Mouse (Mus musculus) G1E (cell line): ENCODE data around the gene Mon1a. TPM values are rescaled to one million over a fixed set of nuclear protein-coding genes. Genes with fewer than 3 reads are reported as not detected.

Experiments
- ATAC-seq: 2 replicates; pipeline ENCODE4 v1.8.0; 2016; ENCODE audit warnings: mild to moderate bottlenecking; ENCODE audit not compliant: insufficient number of reproducible peaks, poor library complexity, low FRiP score, severe bottlenecking; ENCODE audit errors: extremely low read depth
- DNase-seq: peaks from one replicate; pipeline ENCODE4 v3.0.0; 2012; ENCODE audit warnings: low spot score
- H3K27me3 ChIP-seq: 2 replicates; pipeline ENCODE4 v1.6.1; 2012; ENCODE audit warnings: mild to moderate bottlenecking, low read length, inconsistent platforms; ENCODE audit not compliant: insufficient read depth
- H3K36me3 ChIP-seq: replicated peaks from 2 replicates; pipeline ENCODE3; 2012; ENCODE audit warnings: mild to moderate bottlenecking, inconsistent platforms
- H3K4me1 ChIP-seq: 2 replicates; pipeline ENCODE4 v1.6.1; 2012; ENCODE audit warnings: low read depth, low read length, inconsistent platforms, mixed read lengths; ENCODE audit not compliant: insufficient read depth
- H3K4me3 ChIP-seq: 2 replicates; pipeline ENCODE4 v1.5.1; 2012; ENCODE audit warnings: low read depth, mild to moderate bottlenecking, inconsistent platforms, low read length, moderate library complexity, mixed read lengths
- H3K9me3 ChIP-seq: replicated peaks from 2 replicates; pipeline ENCODE4 v1.6.1; 2012; ENCODE audit warnings: inconsistent platforms
- CTCF ChIP-seq: IDR thresholded peaks from 2 replicates; pipeline ENCODE4 v1.5.1; 2012; ENCODE audit warnings: low read depth, low read length, inconsistent platforms, mixed read lengths
- GATA1 ChIP-seq: IDR thresholded peaks from 2 replicates; pipeline ENCODE4 v1.6.1; 2012; ENCODE audit warnings: borderline replicate concordance, low read length, inconsistent platforms, mixed read lengths
- GATA2 ChIP-seq: IDR thresholded peaks from 2 replicates; pipeline ENCODE4 v1.6.1; 2012; ENCODE audit warnings: low read depth, low read length, inconsistent platforms, borderline replicate concordance
- POLR2AphosphoS5 ChIP-seq: IDR thresholded peaks from 2 replicates; pipeline ENCODE4 v1.6.1; 2012; ENCODE audit warnings: low read depth, low read length, inconsistent platforms; ENCODE audit not compliant: insufficient replicate concordance
- TAL1 ChIP-seq: conservative IDR thresholded peaks from 2 replicates; pipeline ENCODE4 v1.6.1; 2012; ENCODE audit warnings: low read depth, low read length, inconsistent platforms, mixed read lengths
- polyA plus RNA-seq: library from polyadenylated mRNA; stranded (reverse); fragments of >175 nt; gene quantifications from 2 replicates; pipeline ENCODE4 v1.2.3, GENCODE M21; 2012
- total RNA-seq, 2 experiments: library from RNA; stranded (forward) in 1 of 2; stranded (reverse) in 1 of 2; fragments of 200-1000 nt in 1 of 2; fragments of >200 nt in 1 of 2; fragmentation: Nextera tagmentation in 1 of 2; gene quantifications; 2 replicates each; pipeline ENCODE4 v1.2.3; 2014 to 2017

Gene Mon1a
- total RNA-seq (2014; fragmentation: Nextera tagmentation) (2.0 and 3.1 TPM in 2 replicates), total RNA-seq (2017) (12.8 and 14.3 TPM in 2 replicates), polyA plus RNA-seq (12.8 and 13.6 TPM in 2 replicates)

GRCm38 (mm10) chr9:107887804-107888266 is at the start of gene Mon1a:
Mon1a (plus strand) TSS chr9:107888151.
- peaks cover 27% of the 10 kb centered on the region for H3K4me1 ChIP-seq
- DNase-seq (peak; percentile 88), ATAC-seq (peak; percentile 85)
- H3K4me3 ChIP-seq: peak within 1 kb of the TSS; percentile 85
- H3K27me3 ChIP-seq: peaks cover 10% of the 10 kb centered on the region; the same call in 1 of the 2 replicates
- H3K9me3 ChIP-seq: no peaks in the 10 kb centered on the region
- TF ChIP-seq GATA1 (no peak), GATA2 (no peak), CTCF (no peak), POLR2AphosphoS5 (no peak), TAL1 (no peak)
- peaks cover 22% of the 10 kb centered on the region for H3K36me3 ChIP-seq

- Histone ChIP-seq H3K36me3 (peaks cover 59% of the 10 kb centered on the region), H3K4me3 (no peak overlapping the region), H3K9me3 (no peaks in the 10 kb centered on the region), H3K27me3 (no peaks in the 10 kb centered on the region), H3K4me1 (no peaks in the 10 kb centered on the region)
- ATAC-seq (no peak), DNase-seq (no peak)
- TF ChIP-seq TAL1: no peak
Measured at GRCm38 (mm10) chr9:107838869-107839268, 49.1 kb upstream of the Mon1a start.

DNA sequence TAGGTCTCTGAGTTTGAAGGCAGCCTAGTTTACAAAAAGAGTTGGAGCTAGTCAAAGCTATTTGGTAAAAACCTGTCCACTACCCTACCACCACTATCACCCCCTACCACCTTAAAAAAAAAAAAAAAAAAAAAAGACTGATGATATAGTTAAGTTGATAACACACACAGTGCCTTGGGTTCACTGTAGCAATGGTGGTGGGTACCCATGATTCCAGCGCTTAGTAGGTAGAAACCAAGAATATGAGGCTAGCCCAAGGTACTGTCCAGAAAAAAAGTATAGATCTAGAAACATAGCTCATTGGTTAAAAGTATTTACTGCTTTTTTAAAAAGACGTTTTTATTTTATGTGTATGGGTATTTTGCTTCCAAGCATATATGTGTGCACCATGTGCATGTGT is 45.2 kb upstream of the Mon1a start:
- DNase-seq: no peak
- no peak for ATAC-seq
- no peaks in the 10 kb centered on the region for H3K9me3 ChIP-seq
- no peaks in the 10 kb centered on the region for H3K27me3 ChIP-seq
- no peak overlapping the region for H3K4me3 ChIP-seq
- peaks cover 58% of the 10 kb centered on the region for H3K36me3 ChIP-seq
- TF ChIP-seq GATA2 (no peak), POLR2AphosphoS5 (no peak), TAL1 (no peak), CTCF (no peak), GATA1 (no peak)
- H3K4me1 ChIP-seq: no peaks in the 10 kb centered on the region

DNA sequence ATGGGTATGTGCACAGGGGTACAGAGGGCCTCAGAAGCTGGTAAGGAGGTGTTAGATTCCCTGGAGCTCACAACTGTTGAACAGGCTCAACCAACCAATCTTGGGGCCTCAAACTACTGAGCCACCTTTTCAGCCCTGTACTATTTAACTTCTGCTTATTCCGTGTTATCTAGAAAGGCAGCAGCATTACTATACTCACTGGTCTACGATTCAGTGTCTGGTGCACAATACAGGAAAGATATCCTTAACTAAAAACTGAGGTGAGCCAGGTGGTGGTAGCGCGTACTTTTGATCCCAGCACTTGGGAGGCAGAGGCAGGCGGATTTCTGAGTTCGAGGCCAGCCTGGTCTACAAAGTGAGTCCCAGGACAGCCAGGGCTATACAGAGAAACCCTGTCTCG is 39.0 kb upstream of the Mon1a start:
- TF ChIP-seq POLR2AphosphoS5: no peak
- TF ChIP-seq GATA1: no peak
- no peak for TF ChIP-seq GATA2
- no peak for TF ChIP-seq TAL1
- TF ChIP-seq CTCF: no peak
- Histone ChIP-seq H3K36me3 (peaks cover 58% of the 10 kb centered on the region), H3K27me3 (no peaks in the 10 kb centered on the region), H3K4me3 (no peak overlapping the region), H3K9me3 (no peaks in the 10 kb centered on the region), H3K4me1 (no peaks in the 10 kb centered on the region)
- DNase-seq (no peak), ATAC-seq (no peak)

DNA sequence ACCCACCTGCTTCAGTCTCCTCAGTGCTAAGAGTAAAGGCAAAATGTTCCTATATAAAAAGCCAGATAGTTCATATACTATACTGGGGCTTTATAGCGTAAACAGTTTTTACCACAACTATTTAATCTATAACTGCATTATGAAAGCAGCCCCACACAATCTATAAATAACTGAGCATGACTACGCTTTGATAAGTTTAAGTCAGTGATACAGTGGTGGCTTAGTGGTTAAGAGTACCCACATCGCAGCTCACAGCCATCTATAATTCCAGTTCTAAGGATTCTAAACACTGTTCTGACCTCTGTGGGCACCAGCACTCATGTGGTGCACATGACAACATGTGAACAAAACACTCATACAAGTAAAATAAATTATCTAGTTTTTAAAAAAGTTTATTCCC is 29.6 kb upstream of the Mon1a start:
- Histone ChIP-seq H3K36me3 (peaks cover 56% of the 10 kb centered on the region), H3K9me3 (no peaks in the 10 kb centered on the region), H3K4me1 (peaks cover 3% of the 10 kb centered on the region; the same call in 1 of the 2 replicates), H3K27me3 (no peaks in the 10 kb centered on the region), H3K4me3 (no peak overlapping the region)
- ATAC-seq: no peak
- TF ChIP-seq CTCF (no peak), TAL1 (no peak), POLR2AphosphoS5 (no peak), GATA1 (no peak), GATA2 (no peak)
- DNase-seq: no peak

DNA sequence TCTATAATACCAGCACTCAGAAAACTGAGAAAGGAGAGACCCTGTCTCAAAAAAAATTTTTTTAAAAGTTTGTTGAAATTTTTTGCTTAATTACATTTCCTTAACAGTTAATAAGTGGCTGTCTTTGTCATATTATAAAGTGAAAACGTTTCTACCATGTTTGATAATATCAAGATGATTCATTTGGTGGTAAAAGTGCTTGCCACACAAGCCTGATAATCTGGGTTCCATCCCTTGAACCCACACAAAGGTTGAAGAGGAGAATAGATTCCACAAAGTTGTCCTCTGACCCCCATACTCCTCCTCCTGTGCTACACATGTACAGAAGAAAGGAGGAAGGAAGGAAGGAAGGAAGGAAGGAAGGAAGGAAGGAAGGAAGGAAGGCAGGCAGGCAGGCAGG is 23.5 kb upstream of the Mon1a start:
- H3K4me3 ChIP-seq: no peak overlapping the region
- H3K9me3 ChIP-seq: no peaks in the 10 kb centered on the region
- no peak for DNase-seq
- H3K4me1 ChIP-seq: peaks cover 6% of the 10 kb centered on the region; the same call in 1 of the 2 replicates
- peaks cover 48% of the 10 kb centered on the region for H3K36me3 ChIP-seq
- no peaks in the 10 kb centered on the region for H3K27me3 ChIP-seq
- no peak for ATAC-seq
- TF ChIP-seq POLR2AphosphoS5 (no peak), GATA1 (no peak), CTCF (no peak), TAL1 (no peak), GATA2 (no peak)

DNA sequence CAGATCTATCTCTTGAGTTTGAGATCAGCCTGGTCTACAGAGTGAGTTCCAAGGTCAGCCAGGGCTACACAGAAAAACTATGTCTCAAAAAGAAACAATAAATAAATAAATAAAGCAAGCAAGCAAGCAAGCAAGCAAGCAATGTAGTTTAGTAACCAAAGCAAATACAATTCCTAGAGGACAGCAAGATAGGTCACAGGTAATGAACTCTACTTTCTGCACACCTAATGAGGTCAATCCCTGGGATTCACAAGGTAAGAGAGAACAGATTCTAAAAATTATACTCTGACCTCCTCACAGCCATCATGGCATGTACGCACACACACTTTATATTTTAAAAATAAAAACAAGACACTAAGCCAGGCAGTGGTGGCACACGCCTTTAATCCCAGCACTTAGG is 21.9 kb upstream of the Mon1a start:
- no peak for ATAC-seq
- no peaks in the 10 kb centered on the region for H3K27me3 ChIP-seq
- H3K9me3 ChIP-seq: no peaks in the 10 kb centered on the region
- H3K4me3 ChIP-seq: no peak overlapping the region
- H3K4me1 ChIP-seq: peaks cover 10% of the 10 kb centered on the region; the same call in 1 of the 2 replicates
- H3K36me3 ChIP-seq: peaks cover 49% of the 10 kb centered on the region
- DNase-seq: no peak
- TF ChIP-seq POLR2AphosphoS5 (no peak), GATA1 (no peak), CTCF (no peak), TAL1 (no peak)
